Mouse (Mus musculus) central nervous system, embryonic 14 days (tissue): Measurements from ENCODE around the gene Olfr850. TPM values are rescaled to one million over a fixed set of nuclear protein-coding genes. Genes with fewer than 3 reads are reported as not detected.

ENCODE experiments used
- polyA plus RNA-seq: library from polyadenylated mRNA; depleted of rRNA; stranded (reverse); fragments of >200 nt; gene quantifications from 2 replicates; pipeline ENCODE4 v1.2.3, GENCODE M21; 2012; rRNA removed

Gene Olfr850
- not detected in 2 replicates for polyA plus RNA-seq

GRCm38 (mm10) chr9:19478148-19478547 is at the start of gene Olfr850:
Gene Olfr850, minus strand, starts transcription at chr9:19478248.

DNA sequence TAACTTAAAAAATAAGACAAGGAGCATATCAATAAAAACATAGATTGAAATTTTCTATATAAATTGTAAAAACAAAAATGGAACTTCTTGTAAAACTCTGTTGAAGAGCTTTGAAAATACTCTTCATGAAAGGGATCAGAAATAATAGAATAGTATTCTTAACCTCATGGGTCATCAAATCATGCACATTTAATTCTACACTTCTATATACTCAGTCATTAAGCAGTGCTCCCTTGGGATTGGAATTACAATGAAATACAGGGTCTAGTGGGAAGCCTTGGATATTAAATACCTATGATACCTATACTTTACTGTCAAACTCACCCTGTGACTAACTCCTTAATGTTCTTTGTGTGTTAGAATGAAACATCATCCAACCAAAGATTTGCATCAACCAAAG is 14.9 kb upstream of the Olfr850 start, which contains the start of gene Olfr851:
Gene Olfr851 (plus strand): TSS at position 301 of the 400 bp plus-strand sequence.

GRCm38 (mm10) chr9:19439966-19440365 is 38.1 kb downstream of the Olfr850 start, which contains the start of gene Olfr849:
Gene Olfr849, plus strand, starts transcription at chr9:19440266.

Other genes starting within 250 kb of the Olfr850 start
- gene Olfr843, start 226.3 kb downstream of the Olfr850 start, polyA plus RNA-seq, result not detected in 2 replicates
- not detected in 2 replicates for gene Olfr844, start 161.9 kb downstream of the Olfr850 start, polyA plus RNA-seq
- not detected in 2 replicates for gene Olfr845, start 141.8 kb downstream of the Olfr850 start, polyA plus RNA-seq
- gene Olfr846, start 114.2 kb downstream of the Olfr850 start, polyA plus RNA-seq, result not detected in 2 replicates
- not detected in 2 replicates for gene Olfr847, start 99.6 kb downstream of the Olfr850 start, polyA plus RNA-seq
- not detected in 2 replicates for gene Olfr849, start 38.0 kb downstream of the Olfr850 start, polyA plus RNA-seq
- not detected in 2 replicates for gene Olfr851, start 15.0 kb upstream of the Olfr850 start, polyA plus RNA-seq
- not detected in 2 replicates for gene Olfr853, start 62.8 kb upstream of the Olfr850 start, polyA plus RNA-seq
- not detected in 2 replicates for gene Olfr854, start 89.1 kb upstream of the Olfr850 start, polyA plus RNA-seq
- gene Olfr855, start 104.4 kb upstream of the Olfr850 start, polyA plus RNA-seq, result not detected in 2 replicates
- 31.1 and 34.0 TPM in 2 replicates for gene Zfp317, start 143.9 kb upstream of the Olfr850 start, polyA plus RNA-seq
- gene Olfr857, start 231.2 kb upstream of the Olfr850 start, polyA plus RNA-seq, result 0.15 TPM in 1 of 2 replicates, not detected in the other